Mouse (Mus musculus) skeletal muscle tissue, adult 2 months (tissue): ENCODE data around the gene Rnf166.
A peak's percentile ranks its signal among the peaks of the same experiment; 100 is the strongest.

Experiments
- DNase-seq: peaks from one replicate; pipeline ENCODE4 v3.0.0-alpha.2; 2012; ENCODE audit warnings: low read depth, low spot score

Gene Rnf166

DNA sequence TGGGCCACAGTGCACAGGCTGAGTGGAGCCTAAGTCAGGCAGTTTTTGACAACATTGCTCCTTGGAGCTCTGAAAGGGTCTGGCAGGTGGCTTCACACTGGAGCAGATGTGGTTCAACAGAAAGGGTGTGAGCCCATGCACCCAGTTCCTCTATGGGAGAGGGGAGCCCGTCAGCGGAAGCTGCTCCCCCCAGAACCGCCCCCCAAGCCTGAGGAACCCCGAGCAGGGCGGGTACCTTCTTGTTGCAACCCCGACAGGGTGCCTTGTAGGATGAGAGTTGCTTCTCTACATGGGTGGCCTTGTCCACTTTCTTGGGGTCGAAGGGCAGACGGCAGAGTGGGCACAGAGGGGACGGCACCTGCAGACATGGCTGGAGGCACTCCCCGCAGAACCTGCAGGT lies 5.9 kb downstream of the Rnf166 start:
- DNase-seq, result no peak

- no peak for DNase-seq
Observed at GRCm38 (mm10) chr8:122469407-122469806, 6.5 kb downstream of the Rnf166 start.

DNA sequence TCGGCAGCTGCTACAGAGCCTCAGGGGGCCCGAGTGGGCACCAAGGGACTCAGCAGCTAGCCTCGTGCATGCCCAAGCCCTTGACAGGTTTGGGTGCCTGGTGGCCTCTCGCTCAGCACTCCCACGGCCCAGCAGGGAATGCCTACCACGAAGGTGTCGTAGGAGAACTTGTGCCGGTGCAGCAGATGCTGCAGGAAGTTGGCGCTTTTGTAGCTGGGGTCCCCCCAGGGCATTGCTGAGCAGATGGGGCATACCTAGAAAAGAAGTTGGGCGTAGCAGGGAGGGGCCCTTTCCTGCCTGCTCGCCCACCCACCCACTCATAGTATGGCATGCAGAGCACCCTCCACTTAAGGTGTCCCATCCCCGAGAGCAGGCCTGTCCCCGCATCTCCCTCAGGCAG lies 8.0 kb downstream of the Rnf166 start:
- DNase-seq, result no peak

GRCm38 (mm10) chr8:122464985-122465384 lies 10.9 kb downstream of the Rnf166 start:
- DNase-seq, result no peak

DNA sequence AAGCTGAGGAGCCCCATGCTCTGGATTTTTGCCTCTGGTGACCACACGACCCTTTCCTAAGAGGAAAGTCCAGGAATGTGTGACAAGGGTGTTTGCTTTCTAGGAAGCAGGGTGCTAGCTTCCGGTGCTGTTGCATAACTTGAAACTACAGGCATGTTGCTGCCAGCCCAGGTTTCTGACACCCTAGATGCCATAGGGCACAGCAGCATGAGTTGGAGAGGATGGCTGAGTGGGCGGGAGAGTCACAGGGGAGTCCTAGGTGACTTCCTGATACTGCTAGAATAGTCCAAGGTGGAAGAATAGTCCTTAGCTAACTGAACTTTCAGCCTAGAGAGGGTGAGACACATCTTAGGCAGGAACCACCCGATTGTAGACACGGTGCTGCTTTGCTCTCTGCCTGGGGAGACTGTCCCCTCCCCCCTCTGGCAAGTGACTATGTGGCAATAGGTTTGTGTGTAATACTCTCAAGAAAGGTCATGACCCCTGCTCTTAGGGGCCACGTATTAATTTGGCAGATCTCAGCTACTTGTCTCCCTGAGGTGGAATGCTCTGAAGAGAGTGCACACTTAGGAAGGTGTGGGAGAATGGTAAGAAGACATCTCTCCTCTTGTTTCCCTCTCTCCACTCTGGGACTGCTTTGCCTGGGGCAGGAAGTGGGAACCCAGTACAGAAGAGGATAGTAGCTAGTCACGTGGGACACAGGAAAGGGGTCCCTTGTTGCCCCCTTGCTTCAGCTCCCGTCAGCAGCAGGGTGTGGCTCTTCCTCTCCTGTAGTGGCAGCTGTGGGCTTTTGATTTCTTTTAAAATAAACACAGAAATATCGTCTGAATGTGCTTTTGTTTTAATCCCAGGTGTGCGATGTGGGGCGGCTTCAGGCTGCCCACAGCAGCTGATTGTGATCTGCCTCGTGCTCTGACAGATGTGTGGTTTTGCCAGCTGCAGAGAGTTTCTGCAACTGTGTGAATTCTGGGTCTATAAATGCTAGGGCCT lies 11.9 kb downstream of the Rnf166 start:
- no peak for DNase-seq

GRCm38 (mm10) chr8:122462510-122462909 lies 13.4 kb downstream of the Rnf166 start:
- DNase-seq, result no peak

- no peak for DNase-seq
Observed at GRCm38 (mm10) chr8:122461473-122462148, 14.3 kb downstream of the Rnf166 start.

GRCm38 (mm10) chr8:122460524-122461472 lies 15.1 kb downstream of the Rnf166 start, which contains the start of gene Snai3:
Snai3 (minus strand) TSS chr8:122460733.
- DNase-seq, result peak; percentile 79

DNA sequence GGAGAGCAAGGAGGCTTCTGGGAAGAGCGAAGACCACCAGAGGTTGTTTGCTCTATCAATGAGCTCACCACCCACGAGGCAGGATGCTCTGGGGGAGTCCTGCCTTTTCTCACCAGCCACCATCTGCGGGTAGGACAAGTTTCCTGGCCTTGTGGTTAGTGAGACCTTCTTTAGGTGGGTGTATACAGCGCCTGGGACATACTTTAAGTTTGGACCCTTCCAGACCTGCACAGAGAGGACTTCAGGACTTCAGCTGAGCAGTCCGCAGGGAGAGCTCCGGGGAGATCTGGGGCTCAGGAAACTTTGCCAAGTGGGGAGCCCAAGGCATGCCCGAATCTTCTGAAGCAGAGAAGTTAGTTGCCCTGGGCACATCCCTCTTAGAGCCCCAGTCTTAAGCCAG lies 15.9 kb downstream of the Rnf166 start:
- no peak for DNase-seq

DNA sequence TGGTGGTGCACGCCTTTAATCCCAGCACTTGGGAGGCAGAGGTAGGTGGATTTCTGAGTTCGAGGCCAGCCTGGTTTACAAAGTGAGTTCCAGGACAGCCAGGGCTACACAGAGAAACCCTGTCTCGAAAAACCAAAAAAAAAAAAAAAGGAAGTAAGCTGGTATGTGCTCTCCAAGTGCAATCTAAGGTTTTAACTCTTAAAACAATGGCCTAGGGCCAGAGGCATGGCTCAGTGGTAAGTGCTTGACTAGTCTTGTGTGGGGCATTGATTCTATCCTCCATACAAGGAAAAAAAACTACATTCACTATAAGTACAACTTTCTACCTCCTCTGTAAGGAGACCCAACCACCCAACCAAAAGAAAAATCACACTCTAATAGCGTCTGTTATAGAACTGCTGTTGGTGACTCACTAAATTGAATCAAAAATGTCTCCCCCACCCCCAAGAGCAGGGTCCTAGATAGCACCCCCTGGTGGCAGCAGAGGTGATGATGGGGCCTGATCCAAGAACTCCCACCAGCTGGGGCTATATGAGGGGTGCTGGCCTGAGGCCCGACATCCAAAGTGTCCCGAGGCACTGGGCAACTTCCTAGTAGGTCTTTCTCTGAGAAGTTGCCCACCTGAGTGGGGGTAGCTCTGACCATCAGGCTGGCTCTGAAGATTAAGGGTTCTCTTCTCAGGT lies 16.5 kb downstream of the Rnf166 start:
- DNase-seq, result no peak

DNA sequence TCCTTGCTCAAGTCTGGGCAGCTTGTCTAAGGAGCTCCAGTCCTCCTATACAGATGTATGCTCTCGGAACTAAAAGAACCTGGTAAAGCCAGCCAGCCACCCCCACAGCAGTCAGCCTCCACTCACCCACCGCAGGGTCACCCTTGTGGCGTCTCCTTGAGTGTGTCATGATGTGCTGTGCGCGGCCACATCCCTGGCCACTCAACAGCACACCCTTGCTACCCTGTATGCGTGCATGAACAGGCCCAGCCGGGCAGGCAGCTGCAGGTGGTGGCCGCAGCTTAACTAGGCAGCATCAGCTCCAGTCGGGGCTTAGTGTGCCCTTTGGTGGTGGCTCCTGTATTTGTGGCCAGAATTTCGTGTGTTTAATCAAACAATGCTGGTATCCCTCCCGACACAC lies 18.7 kb downstream of the Rnf166 start:
- no peak for DNase-seq

DNA sequence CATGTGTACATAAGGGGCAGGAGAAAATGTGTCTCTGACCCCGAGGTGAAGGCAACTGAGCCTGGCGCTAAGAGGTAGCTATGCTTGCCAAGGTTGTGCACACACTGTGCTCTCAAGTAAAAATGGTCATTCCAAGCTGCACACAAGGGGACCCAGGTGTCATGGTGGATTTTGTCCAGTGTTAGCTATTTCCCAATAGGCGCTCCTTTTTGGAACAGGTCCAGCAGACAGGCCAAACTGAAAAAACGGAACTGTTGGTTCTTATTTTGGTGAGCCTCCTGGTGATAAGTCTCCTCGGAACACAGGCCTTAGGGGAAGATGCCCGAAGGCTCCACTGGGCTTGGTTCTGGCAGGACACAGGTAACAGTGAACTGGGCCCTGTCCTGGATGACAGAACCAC lies 21.5 kb downstream of the Rnf166 start:
- DNase-seq, result no peak

DNA sequence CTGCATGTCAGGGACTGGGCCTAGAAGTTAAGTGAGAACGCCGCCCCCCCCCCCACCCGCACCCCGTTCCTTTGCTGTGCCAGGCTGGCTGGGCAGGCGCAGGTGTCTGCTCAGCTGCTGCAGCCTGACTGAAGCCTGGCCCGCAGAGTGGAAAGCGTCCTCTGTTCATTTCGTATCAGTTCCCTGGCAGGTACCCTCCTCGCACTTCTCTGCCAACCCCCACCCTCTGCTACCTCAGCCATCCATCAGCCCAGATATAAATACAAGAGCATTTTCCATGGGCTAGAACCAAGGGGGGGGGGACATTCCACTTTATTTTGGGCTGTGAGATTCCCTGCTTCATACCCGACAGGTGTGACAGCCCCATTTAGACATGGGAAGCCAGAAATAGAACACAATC lies 23.7 kb downstream of the Rnf166 start:
- DNase-seq, result peak; percentile 72

DNA sequence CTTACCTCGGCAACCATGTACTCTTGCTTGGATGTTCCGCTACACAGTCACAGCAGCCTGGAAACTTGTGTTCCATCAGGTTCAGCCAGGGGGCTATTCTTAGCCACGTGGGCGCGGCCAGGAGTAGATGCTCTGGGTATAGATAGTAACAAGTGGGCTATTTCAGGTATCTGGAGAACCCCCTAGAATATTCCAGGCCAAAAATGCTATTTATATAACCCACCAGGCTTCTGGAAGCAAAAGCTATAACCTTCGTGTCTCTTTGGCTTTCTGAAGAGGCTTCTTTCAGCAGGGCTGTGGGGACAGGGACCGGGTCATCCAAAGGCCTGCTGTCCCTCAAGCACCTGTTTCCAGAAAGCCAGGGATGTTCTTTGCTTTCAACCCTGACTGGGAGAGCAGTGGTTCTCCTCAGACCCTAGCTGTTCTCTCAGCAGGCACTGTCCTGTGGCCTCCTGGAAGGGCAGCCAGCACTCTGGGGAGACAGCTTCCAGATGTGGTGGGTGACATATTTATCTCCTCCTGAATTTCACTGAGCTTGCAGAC lies 24.6 kb downstream of the Rnf166 start:
- DNase-seq, result peak; percentile 86

- DNase-seq, result no peak
Observed at GRCm38 (mm10) chr8:122445203-122445602, 30.7 kb downstream of the Rnf166 start.

DNA sequence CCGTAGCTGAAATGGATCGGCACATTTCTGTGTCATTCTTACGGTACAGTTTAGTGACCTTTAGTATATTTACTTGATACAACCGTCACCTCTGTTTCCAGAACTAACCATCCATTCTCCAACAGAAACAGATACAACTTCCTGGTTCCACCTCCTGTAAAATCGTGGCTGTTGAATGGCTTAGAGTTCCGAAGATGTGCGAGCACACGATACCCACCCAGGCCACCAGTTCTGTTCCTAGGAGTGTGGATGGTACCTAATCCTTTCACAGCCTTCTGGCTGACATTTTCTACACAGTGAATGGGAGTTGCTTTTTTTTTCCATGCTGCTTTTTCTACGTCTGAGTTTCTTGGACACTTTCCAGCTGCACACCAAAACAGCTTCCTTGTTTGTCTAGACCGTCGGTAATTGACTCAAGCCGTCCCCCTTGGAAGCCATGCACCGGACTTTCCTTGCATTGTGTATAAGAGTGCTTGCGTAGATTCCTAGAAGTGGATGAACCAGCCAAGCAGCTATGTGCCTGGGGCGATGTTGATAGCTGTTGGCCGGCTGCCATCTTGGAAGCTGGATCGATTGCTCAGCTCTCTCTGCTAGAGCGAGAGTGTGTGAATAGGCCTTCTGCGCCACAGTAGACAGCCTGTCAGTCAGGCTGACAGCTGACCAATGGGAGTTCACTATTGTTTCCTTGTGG lies 31.7 kb downstream of the Rnf166 start:
- peak; percentile 93 for DNase-seq

DNA sequence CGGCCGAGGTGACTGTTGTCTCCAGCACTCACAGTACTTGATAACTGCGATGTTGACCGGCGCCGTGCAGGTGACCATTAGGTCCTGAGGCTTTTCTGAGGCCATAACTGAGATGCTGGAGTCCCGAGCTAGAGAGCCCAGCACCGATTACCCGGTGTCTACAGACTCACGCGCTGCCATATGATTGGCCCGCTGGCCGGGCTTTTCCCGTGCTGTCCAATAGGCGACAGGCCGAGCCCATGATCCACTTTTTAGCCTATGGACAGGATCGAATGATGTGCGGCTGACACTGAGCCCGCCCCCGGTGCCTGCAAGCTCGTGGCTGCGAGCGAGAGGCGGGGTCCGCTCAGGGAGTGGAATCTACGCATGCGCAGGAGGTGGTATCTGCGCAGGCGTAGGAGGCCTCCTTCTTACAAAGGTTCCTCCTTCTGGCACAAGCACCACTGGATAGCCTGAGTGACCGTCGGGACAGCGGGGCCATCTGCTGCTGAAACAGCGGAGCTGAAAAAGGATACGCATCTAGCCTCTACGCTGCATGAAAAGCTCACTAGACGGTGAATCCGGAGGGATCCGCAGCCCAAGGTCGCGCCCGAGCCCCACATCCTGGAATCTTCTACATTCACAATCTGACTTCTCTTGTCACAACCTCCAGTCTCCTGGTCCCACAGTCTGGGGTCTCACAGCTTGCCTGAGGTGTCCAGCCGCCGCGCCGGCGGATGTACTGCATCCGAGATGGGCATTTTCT lies 32.4 kb downstream of the Rnf166 start, which contains the start of gene Mvd:
TSS of gene Mvd (minus strand) at position 161 of the 745 bp plus-strand sequence.
- DNase-seq, result peak; percentile 100

DNA sequence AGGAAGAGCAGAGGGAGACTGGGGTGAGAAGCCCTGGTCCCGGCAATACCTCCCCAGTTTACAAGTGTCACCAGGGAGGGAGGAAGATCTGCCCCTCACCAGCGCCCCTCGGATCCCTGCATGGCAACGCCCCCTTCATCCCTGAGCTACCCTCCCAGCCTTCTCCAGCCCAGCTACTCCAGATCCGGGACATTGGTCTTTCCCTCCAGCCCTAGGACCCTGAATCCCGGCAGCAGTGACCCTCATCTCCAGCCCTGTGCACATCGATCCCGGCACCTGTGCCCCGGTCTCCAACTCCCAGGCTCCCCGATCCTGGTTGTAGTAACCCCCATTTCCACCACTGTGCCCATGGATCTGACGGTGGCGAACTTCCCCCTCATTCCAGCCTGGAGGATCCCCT lies 33.1 kb downstream of the Rnf166 start:
- DNase-seq, result no peak

GRCm38 (mm10) chr8:122442356-122442755 lies 33.5 kb downstream of the Rnf166 start:
- DNase-seq, result no peak
